Mouse (Mus musculus): ENCODE data around the gene Rps24. TPM values are rescaled to one million over a fixed set of nuclear protein-coding genes. Genes with fewer than 3 reads are reported as not detected.

The Rps24 gene
- polyA plus RNA-seq, 1 experiment from 2014 or later, result 613 TPM

DNA sequence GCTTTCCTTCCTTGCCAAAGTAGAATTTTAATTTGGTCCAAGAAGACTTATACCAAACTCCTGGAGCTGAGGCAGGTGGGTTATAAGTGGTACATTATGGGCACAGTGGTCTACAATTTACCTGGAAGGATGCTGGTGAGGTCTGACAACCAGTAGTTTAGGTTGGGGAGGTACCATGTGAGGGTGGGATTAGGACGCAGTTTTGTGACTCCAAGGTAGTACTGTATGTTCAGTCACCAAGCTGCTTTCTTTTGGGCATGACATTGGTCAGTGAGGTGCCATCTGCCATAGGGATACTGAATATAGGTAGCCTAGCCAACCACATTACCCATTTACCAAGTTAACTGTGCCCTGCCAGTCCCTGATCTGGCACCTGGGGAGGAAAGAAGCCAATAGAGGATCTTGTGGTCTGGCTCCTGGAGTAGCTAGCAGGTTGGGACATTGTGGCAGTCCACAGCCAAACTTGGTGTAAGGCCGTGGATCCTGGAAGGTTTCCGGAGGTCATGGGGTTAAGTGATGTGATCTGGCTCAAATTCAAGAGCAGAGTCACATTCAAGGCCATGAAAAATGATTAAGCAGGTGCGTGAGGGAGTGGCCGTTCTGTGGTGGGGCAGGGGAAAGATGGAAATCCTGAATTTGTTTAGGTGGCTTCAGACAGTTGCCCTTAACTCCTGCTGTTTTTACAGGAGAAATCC is 11.8 kb downstream of the Rps24 start:
- no peak for DNase-seq
- H3K4me1 ChIP-seq (ENCODE audit: insufficient read depth), result peaks cover 10% of the 10 kb centered on the region; the same call in 1 of the 2 replicates
- no peak overlapping the region for H3K9ac ChIP-seq (replicated peaks)
- no peak overlapping the region for H3K4me3 ChIP-seq (ENCODE audit: low read depth, low read length)
- no peak overlapping the region for H3K4me2 ChIP-seq (ENCODE audit: low read depth, low read length)
- H3K27me3 ChIP-seq (ENCODE audit: insufficient read depth, low read length), result no peaks in the 10 kb centered on the region
- no peak overlapping the region for H3K27ac ChIP-seq (ENCODE audit: low read depth)
- no peak for ATAC-seq
- whole genome bisulfite sequencing (ENCODE audit: insufficient replicate concordance), result 67% methylated on average over 5 of the region's 5 CpGs
- H3K9me3 ChIP-seq (ENCODE audit: low read length), result no peaks in the 10 kb centered on the region
- H3K36me3 ChIP-seq (replicated peaks; ENCODE audit: insufficient read depth, low read length), result peaks cover 53% of the 10 kb centered on the region
- no peak for TF ChIP-seq EP300 (IDR thresholded peaks at IDR 0.05; ENCODE audit: low read depth)
- no peak for TF ChIP-seq CTCF (IDR thresholded peaks at IDR 0.05; ENCODE audit: low read depth)

- no peak overlapping the region for H3K9ac ChIP-seq (replicated peaks)
- DNase-seq (no peak), ATAC-seq (no peak)
- H3K27me3 ChIP-seq (ENCODE audit: insufficient read depth, low read length), result no peaks in the 10 kb centered on the region
- H3K4me2 ChIP-seq (ENCODE audit: low read depth, low read length), result no peak overlapping the region
- H3K4me3 ChIP-seq (ENCODE audit: low read depth, low read length), result no peak overlapping the region
- H3K4me1 ChIP-seq (ENCODE audit: insufficient read depth), result peaks cover 2% of the 10 kb centered on the region; the same call in 1 of the 2 replicates
- WGBS (ENCODE audit: insufficient replicate concordance), result 53% methylated on average over 9 of the region's 9 CpGs
- H3K9me3 ChIP-seq (ENCODE audit: low read length), result no peaks in the 10 kb centered on the region
- H3K27ac ChIP-seq (ENCODE audit: low read depth), result no peak overlapping the region
- TF ChIP-seq CTCF (IDR thresholded peaks at IDR 0.05; ENCODE audit: low read depth) (no peak), EP300 (IDR thresholded peaks at IDR 0.05; ENCODE audit: low read depth) (no peak)
- H3K36me3 ChIP-seq (replicated peaks; ENCODE audit: insufficient read depth, low read length), result peaks cover 45% of the 10 kb centered on the region
Observed at GRCm38 (mm10) chr14:24499478-24499877, 12.6 kb downstream of the Rps24 start.

GRCm38 (mm10) chr14:24500091-24500844 is 13.3 kb downstream of the Rps24 start:
- no peaks in the 10 kb centered on the region for H3K4me1 ChIP-seq (ENCODE audit: insufficient read depth)
- H3K36me3 ChIP-seq (replicated peaks; ENCODE audit: insufficient read depth, low read length), result peaks cover 38% of the 10 kb centered on the region
- peak; percentile 81 for DNase-seq
- no peak overlapping the region for H3K27ac ChIP-seq (ENCODE audit: low read depth)
- H3K4me3 ChIP-seq (ENCODE audit: low read depth, low read length), result no peak overlapping the region
- H3K4me2 ChIP-seq (ENCODE audit: low read depth, low read length), result peak overlapping the region; percentile 26; the same call in 1 of the 2 replicates
- 25% methylated on average over 18 of the region's 18 CpGs for WGBS (ENCODE audit: insufficient replicate concordance)
- no peaks in the 10 kb centered on the region for H3K27me3 ChIP-seq (ENCODE audit: insufficient read depth, low read length)
- H3K9me3 ChIP-seq (ENCODE audit: low read length), result no peaks in the 10 kb centered on the region
- H3K9ac ChIP-seq (replicated peaks), result no peak overlapping the region
- ATAC-seq, result peak; percentile 43; the same call in 1 of the 2 replicates
- TF ChIP-seq CTCF (IDR thresholded peaks at IDR 0.05; ENCODE audit: low read depth) (peak; percentile 87), EP300 (IDR thresholded peaks at IDR 0.05; ENCODE audit: low read depth) (no peak)

GRCm38 (mm10) chr14:24500845-24501186 is 13.9 kb downstream of the Rps24 start:
- no peak overlapping the region for H3K27ac ChIP-seq (ENCODE audit: low read depth)
- ATAC-seq (0 out of 2 replicates have a peak, but pooled peaks have one; percentile 11), DNase-seq (no peak)
- H3K4me1 ChIP-seq (ENCODE audit: insufficient read depth), result no peaks in the 10 kb centered on the region
- H3K9ac ChIP-seq (replicated peaks), result no peak overlapping the region
- no peaks in the 10 kb centered on the region for H3K27me3 ChIP-seq (ENCODE audit: insufficient read depth, low read length)
- peak overlapping the region; percentile 26; the same call in 1 of the 2 replicates for H3K4me2 ChIP-seq (ENCODE audit: low read depth, low read length)
- H3K36me3 ChIP-seq (replicated peaks; ENCODE audit: insufficient read depth, low read length), result peaks cover 33% of the 10 kb centered on the region
- H3K9me3 ChIP-seq (ENCODE audit: low read length), result no peaks in the 10 kb centered on the region
- TF ChIP-seq EP300 (IDR thresholded peaks at IDR 0.05; ENCODE audit: low read depth) (no peak), CTCF (IDR thresholded peaks at IDR 0.05; ENCODE audit: low read depth) (no peak)
- WGBS (ENCODE audit: insufficient replicate concordance), result 51% methylated on average over 8 of the region's 8 CpGs
- no peak overlapping the region for H3K4me3 ChIP-seq (ENCODE audit: low read depth, low read length)

GRCm38 (mm10) chr14:24501256-24501655 is 14.3 kb downstream of the Rps24 start:
- H3K4me1 ChIP-seq (ENCODE audit: insufficient read depth), result no peaks in the 10 kb centered on the region
- TF ChIP-seq CTCF (IDR thresholded peaks at IDR 0.05; ENCODE audit: low read depth), result no peak
- TF ChIP-seq EP300 (IDR thresholded peaks at IDR 0.05; ENCODE audit: low read depth), result no peak
- H3K9me3 ChIP-seq (ENCODE audit: low read length), result no peaks in the 10 kb centered on the region
- no peaks in the 10 kb centered on the region for H3K27me3 ChIP-seq (ENCODE audit: insufficient read depth, low read length)
- 56% methylated on average over 4 of the region's 4 CpGs for WGBS (ENCODE audit: insufficient replicate concordance)
- peaks cover 28% of the 10 kb centered on the region for H3K36me3 ChIP-seq (replicated peaks; ENCODE audit: insufficient read depth, low read length)
- no peak overlapping the region for H3K27ac ChIP-seq (ENCODE audit: low read depth)
- no peak overlapping the region for H3K9ac ChIP-seq (replicated peaks)
- H3K4me3 ChIP-seq (ENCODE audit: low read depth, low read length), result no peak overlapping the region
- ATAC-seq (no peak), DNase-seq (no peak)
- no peak overlapping the region for H3K4me2 ChIP-seq (ENCODE audit: low read depth, low read length)

DNA sequence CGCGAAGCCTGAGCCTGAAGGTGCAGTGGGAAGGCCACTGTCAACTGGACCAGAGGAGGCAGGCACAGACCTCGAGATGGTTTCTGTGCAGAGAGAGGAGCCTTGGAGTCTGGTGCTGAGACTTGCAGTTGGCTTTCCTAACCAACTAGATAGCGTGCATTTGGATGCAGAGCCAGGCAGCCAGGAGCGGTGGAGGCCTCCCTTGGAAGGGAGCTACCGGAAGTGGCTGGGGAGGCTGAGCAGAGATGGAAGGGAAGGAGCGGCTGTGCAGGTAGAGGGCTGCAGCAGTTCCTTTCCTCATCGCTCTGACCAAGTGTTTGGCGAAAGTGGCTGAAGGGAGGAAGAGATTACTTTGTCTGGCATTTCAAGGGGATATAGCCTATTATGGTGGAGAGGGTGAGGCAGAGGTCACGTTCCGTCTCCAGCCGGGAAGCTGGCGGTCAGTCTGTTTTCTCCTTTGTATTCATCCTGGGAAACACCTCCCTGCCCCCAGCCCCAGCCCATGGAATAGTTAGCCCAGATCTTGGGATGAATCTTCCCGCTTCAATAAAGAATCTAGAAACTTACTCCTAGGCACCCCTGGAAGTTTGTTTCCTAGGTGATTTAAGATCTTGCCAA is 20.6 kb downstream of the Rps24 start:
- H3K36me3 ChIP-seq (replicated peaks; ENCODE audit: insufficient read depth, low read length), result no peaks in the 10 kb centered on the region
- peaks cover 3% of the 10 kb centered on the region; the same call in 1 of the 2 replicates for H3K9me3 ChIP-seq (ENCODE audit: low read length)
- DNase-seq (no peak), ATAC-seq (no peak)
- no peak for TF ChIP-seq CTCF (IDR thresholded peaks at IDR 0.05; ENCODE audit: low read depth)
- TF ChIP-seq EP300 (IDR thresholded peaks at IDR 0.05; ENCODE audit: low read depth), result no peak
- WGBS (ENCODE audit: insufficient replicate concordance), result 34% methylated on average over 14 of the region's 14 CpGs
- H3K27ac ChIP-seq (ENCODE audit: low read depth), result no peak overlapping the region
- H3K4me3 ChIP-seq (ENCODE audit: low read depth, low read length), result no peak overlapping the region
- no peak overlapping the region for H3K9ac ChIP-seq (replicated peaks)
- 0 out of 2 replicates have a peak, but pooled peaks cover 3% of the 10 kb centered on the region for H3K27me3 ChIP-seq (ENCODE audit: insufficient read depth, low read length)
- no peaks in the 10 kb centered on the region for H3K4me1 ChIP-seq (ENCODE audit: insufficient read depth)
- no peak overlapping the region for H3K4me2 ChIP-seq (ENCODE audit: low read depth, low read length)

Measured in liver, postnatal 0 days (tissue).